Mouse (Mus musculus) cortical plate, adult 2 months (tissue): ENCODE measurements around the gene Gins1. TPM values are rescaled to one million over a fixed set of nuclear protein-coding genes. Genes with fewer than 3 reads are reported as not detected.

ENCODE experiments used
- H3K27ac ChIP-seq: fragments of 200-500 bp; 2 replicates; pipeline ENCODE4 v1.5.1; 2012; ENCODE audit warnings: low read length, control low read depth, inconsistent platforms; ENCODE audit not compliant: insufficient read depth
- H3K4me1 ChIP-seq: fragments of 200-500 bp; 2 replicates; pipeline ENCODE4 v1.6.1; 2011; ENCODE audit warnings: low read length; ENCODE audit not compliant: control insufficient read depth, insufficient read depth
- H3K4me3 ChIP-seq: fragments of 200-500 bp; 2 replicates; pipeline ENCODE4 v1.5.1; 2011; ENCODE audit warnings: mild to moderate bottlenecking, low read length, control low read depth; ENCODE audit not compliant: insufficient read depth
- CTCF ChIP-seq: fragments of 200-500 bp; IDR thresholded peaks from 2 replicates; pipeline ENCODE4 v1.5.1; 2011; ENCODE audit warnings: mild to moderate bottlenecking, control low read depth, low read length; ENCODE audit not compliant: insufficient read depth; ENCODE audit errors: extremely low read depth
- POLR2A ChIP-seq: fragments of 200-500 bp; IDR thresholded peaks from 2 replicates; pipeline ENCODE4 v1.6.1; 2011; ENCODE audit warnings: mild to moderate bottlenecking, low read length, control low read depth; ENCODE audit not compliant: insufficient read depth; ENCODE audit errors: extremely low read depth
- polyA plus RNA-seq: library from polyadenylated mRNA; depleted of rRNA; stranded (reverse); fragments of >200 nt; gene quantifications from 2 replicates; pipeline ENCODE4 v1.2.3, GENCODE M21; 2012; rRNA removed

The Gins1 gene
- polyA plus RNA-seq, 1 experiment, result 1.9 TPM

DNA sequence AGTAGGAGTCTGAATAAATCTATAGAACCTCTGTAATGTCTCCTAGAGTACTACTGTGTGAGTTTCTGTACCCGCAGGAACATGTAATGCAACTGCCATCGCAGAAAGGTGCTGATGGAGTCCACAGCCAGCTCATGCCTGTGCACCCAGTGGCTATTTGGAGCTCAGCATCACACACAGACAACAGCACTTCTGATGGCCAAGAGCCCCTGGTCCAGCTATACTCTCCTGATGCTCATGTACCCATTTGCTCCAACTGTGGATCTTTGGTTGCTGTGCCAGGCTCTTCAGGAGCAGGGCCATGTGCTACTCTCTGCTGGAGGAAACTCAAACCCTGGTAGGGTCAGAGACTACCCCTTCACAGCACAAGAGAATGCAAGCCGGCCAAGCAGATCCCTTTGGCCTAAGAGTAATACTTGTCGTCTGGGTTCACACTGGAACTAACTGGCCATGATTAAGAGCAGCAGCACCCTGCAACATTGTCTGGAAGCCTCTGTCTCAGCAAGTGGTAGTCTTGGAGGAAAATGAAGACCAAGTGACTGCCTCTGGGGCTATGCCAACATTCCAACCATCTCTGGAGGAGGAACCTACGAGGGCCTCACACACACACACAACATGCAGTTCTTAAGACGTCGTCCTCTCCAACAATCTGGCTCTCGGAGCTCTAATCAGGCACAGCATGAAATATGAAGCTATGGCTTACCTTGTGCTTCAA, 68.4 kb downstream of the Gins1 start:
- no peak for TF ChIP-seq CTCF
- TF ChIP-seq POLR2A, result no peak
- Histone ChIP-seq H3K27ac (no peak overlapping the region), H3K4me3 (no peak overlapping the region), H3K4me1 (no peaks in the 10 kb centered on the region)

- Histone ChIP-seq H3K4me1 (no peaks in the 10 kb centered on the region), H3K4me3 (no peak overlapping the region), H3K27ac (no peak overlapping the region)
- no peak for TF ChIP-seq CTCF
- TF ChIP-seq POLR2A, result no peak
These were observed 71.7 kb downstream of the Gins1 start for GRCm38 (mm10) chr2:150976871-150977270.

GRCm38 (mm10) chr2:150977676-150978075, 72.5 kb downstream of the Gins1 start:
- TF ChIP-seq POLR2A (no peak), CTCF (no peak)
- Histone ChIP-seq H3K27ac (no peak overlapping the region), H3K4me1 (no peaks in the 10 kb centered on the region), H3K4me3 (no peak overlapping the region)

GRCm38 (mm10) chr2:150978791-150979190, 73.6 kb downstream of the Gins1 start:
- Histone ChIP-seq H3K4me3 (no peak overlapping the region), H3K4me1 (no peaks in the 10 kb centered on the region), H3K27ac (no peak overlapping the region)
- no peak for TF ChIP-seq POLR2A
- TF ChIP-seq CTCF, result no peak

DNA sequence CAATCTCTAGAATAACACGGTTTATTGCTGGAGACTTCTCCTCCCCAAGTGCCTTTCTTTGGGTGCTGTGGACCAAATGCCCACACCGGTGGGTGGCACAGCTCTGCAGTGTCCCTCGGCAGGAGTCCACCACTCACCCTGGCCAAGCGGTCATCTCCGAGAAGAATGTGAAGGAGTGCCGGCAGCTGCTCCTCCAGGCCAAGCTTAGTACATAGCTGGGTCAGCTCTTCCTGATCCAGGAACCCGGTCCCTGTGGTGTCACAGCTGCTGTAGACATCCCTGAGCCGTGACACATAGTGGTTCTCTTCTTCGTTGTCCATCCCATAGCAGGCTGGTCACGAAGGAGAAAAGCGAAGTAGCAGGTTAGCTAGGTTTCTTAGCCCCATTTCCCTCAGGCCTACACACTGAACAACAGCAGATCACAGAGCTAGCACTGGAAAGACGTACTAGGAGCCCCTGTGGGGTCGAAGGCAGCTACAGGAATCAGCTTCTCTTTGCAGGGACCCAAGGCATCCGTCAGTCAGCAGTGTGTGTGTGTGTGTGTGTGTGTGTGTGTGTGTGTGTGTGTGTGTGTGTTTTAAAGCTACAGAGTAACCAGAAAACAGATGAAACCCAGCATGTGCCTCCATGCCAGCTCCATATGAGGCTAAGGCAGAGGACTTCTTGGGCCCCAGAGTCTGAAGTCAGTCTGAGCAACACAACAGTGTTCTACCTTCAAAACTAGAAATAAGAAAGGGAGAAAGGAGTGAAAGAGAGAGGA, 74.8 kb downstream of the Gins1 start:
- TF ChIP-seq POLR2A, result no peak
- TF ChIP-seq CTCF, result no peak
- no peaks in the 10 kb centered on the region for H3K4me1 ChIP-seq
- no peak overlapping the region for H3K27ac ChIP-seq
- H3K4me3 ChIP-seq, result no peak overlapping the region

Other genes starting within 250 kb of the Gins1 start
- 27.2 and 28.8 TPM in 2 replicates for gene Acss1, start 236.9 kb upstream of the Gins1 start, polyA plus RNA-seq
- 0.13 and 0.27 TPM in 2 replicates for gene Vsx1, start 216.0 kb upstream of the Gins1 start, polyA plus RNA-seq
- 56.2 and 57.8 TPM in 2 replicates for gene Entpd6, start 156.4 kb upstream of the Gins1 start, polyA plus RNA-seq
- 131 and 133 TPM in 2 replicates for gene Pygb, start 118.7 kb upstream of the Gins1 start, polyA plus RNA-seq
- 352 and 361 TPM in 2 replicates for gene Abhd12, start 659 bp upstream of the Gins1 start, polyA plus RNA-seq
- gene Ninl, start 134.0 kb downstream of the Gins1 start, polyA plus RNA-seq, result 6.5 and 7.2 TPM in 2 replicates
- 19.7 and 20.5 TPM in 2 replicates for gene Nanp, start 134.0 kb downstream of the Gins1 start, polyA plus RNA-seq
- gene Gm14151, start 186.9 kb downstream of the Gins1 start, polyA plus RNA-seq, result not detected in 2 replicates
- 0.04 TPM in 1 of 2 replicates, not detected in the other for gene Gm14147, start 192.8 kb downstream of the Gins1 start, polyA plus RNA-seq